Mouse (Mus musculus) CH12.LX (cell line): ENCODE data around the gene Tmem238l. TPM values are rescaled to one million over a fixed set of nuclear protein-coding genes. Genes with fewer than 3 reads are reported as not detected.

Source experiments
- DNase-seq: peaks from one replicate; pipeline ENCODE4 v3.0.0-alpha.2; 2013; ENCODE audit errors: extremely low read depth
- H3K27ac ChIP-seq: 2 replicates; pipeline ENCODE4 v1.5.1; 2012; ENCODE audit warnings: low read depth, mild to moderate bottlenecking, control low read depth, moderate library complexity; ENCODE audit not compliant: insufficient read depth
- H3K27me3 ChIP-seq: replicated peaks from 2 replicates; pipeline ENCODE3; 2012; ENCODE audit warnings: inconsistent platforms
- H3K36me3 ChIP-seq, 2 experiments: replicated peaks in 1 of 2; 2 replicates each; pipeline versions ENCODE3 to v1.6.1; 2012; ENCODE audit warnings: inconsistent platforms in 1 of 2, low read length in 1 of 2, mild to moderate bottlenecking in 1 of 2, mixed read lengths in 1 of 2, moderate library complexity in 1 of 2; ENCODE audit not compliant: control insufficient read depth in 1 of 2, insufficient read depth in 1 of 2
- H3K4me1 ChIP-seq, 2 experiments: 2 replicates each; pipeline ENCODE4 v1.6.1; 2012; ENCODE audit warnings: inconsistent platforms in 1 of 2, moderate library complexity in 1 of 2; ENCODE audit not compliant: insufficient read depth in 2 of 2, control insufficient read depth in 1 of 2
- H3K4me2 ChIP-seq: 2 replicates; pipeline ENCODE4 v1.6.1; 2012; ENCODE audit warnings: low read depth, mild to moderate bottlenecking, control low read depth; ENCODE audit not compliant: poor library complexity, insufficient read depth, severe bottlenecking
- H3K4me3 ChIP-seq, 3 experiments: fragments of 150-350 bp in 1 of 3; sonication (generic) in 1 of 3; replicated peaks in 1 of 3; 2 replicates each; pipeline versions ENCODE3 to v1.5.1; 2011 to 2012; ENCODE audit warnings: low read depth in 2 of 3, low read length in 2 of 3, mild to moderate bottlenecking in 2 of 3, moderate library complexity in 2 of 3, control low read depth in 1 of 3, improper control_type of control experiment in 1 of 3, inconsistent platforms in 1 of 3, mixed read lengths in 1 of 3; ENCODE audit not compliant: poor library complexity in 1 of 3
- H3K79me2 ChIP-seq: replicated peaks from 2 replicates; pipeline ENCODE4 v1.6.1; 2012; ENCODE audit warnings: mild to moderate bottlenecking, moderate library complexity; ENCODE audit not compliant: control insufficient read depth, poor library complexity, insufficient read depth, severe bottlenecking; ENCODE audit errors: extremely low read depth
- H3K9ac ChIP-seq: 2 replicates; pipeline ENCODE4 v1.6.1; 2012; ENCODE audit warnings: low read depth, mild to moderate bottlenecking, control low read depth, moderate library complexity; ENCODE audit not compliant: insufficient read depth
- H3K9me3 ChIP-seq: replicated peaks from 2 replicates; pipeline ENCODE3; 2012; ENCODE audit warnings: low read length, inconsistent platforms, mixed read lengths
- BHLHE40 ChIP-seq: IDR thresholded peaks from 2 replicates; pipeline ENCODE4 v1.6.1; 2011; ENCODE audit warnings: mild to moderate bottlenecking, low read depth, low read length, improper control_type of control experiment
- CHD2 ChIP-seq: IDR thresholded peaks from 2 replicates; pipeline ENCODE4 v1.6.1; 2011; ENCODE audit warnings: low read length, improper control_type of control experiment
- CTCF ChIP-seq, 2 experiments: IDR thresholded peaks in 1 of 2; conservative IDR thresholded peaks in 1 of 2; 2 replicates each; pipeline ENCODE4 v1.5.1; 2011 to 2012; ENCODE audit warnings: low read depth in 2 of 2, low read length in 2 of 2, improper control_type of control experiment in 1 of 2, inconsistent platforms in 1 of 2, mild to moderate bottlenecking in 1 of 2, moderate library complexity in 1 of 2
- E2F4 ChIP-seq: IDR thresholded peaks from 2 replicates; pipeline ENCODE4 v1.6.1; 2011; ENCODE audit warnings: low read depth, low read length, improper control_type of control experiment; ENCODE audit not compliant: insufficient replicate concordance
- ELF1 ChIP-seq: IDR thresholded peaks from 2 replicates; pipeline ENCODE4 v1.6.1; 2014; ENCODE audit warnings: low read depth, mild to moderate bottlenecking, inconsistent platforms, low read length, improper control_type of control experiment
- HCFC1 ChIP-seq: IDR thresholded peaks from 2 replicates; pipeline ENCODE4 v1.6.1; 2012; ENCODE audit warnings: low read depth, mild to moderate bottlenecking, inconsistent platforms, low read length, improper control_type of control experiment
- IRF4 ChIP-seq: IDR thresholded peaks from 2 replicates; pipeline ENCODE4 v1.6.1; 2014; ENCODE audit warnings: low read depth, mild to moderate bottlenecking, inconsistent platforms, low read length, improper control_type of control experiment
- MAZ ChIP-seq: IDR thresholded peaks from 2 replicates; pipeline ENCODE4 v1.6.1; 2012; ENCODE audit warnings: low read depth, mild to moderate bottlenecking, inconsistent platforms, low read length, improper control_type of control experiment, moderate library complexity
- MEF2A ChIP-seq: IDR thresholded peaks from 2 replicates; pipeline ENCODE4 v1.6.1; 2014; ENCODE audit warnings: low read depth, mild to moderate bottlenecking, inconsistent platforms, low read length, improper control_type of control experiment, borderline replicate concordance
- MXI1 ChIP-seq: IDR thresholded peaks from 2 replicates; pipeline ENCODE4 v1.6.1; 2011; ENCODE audit warnings: mild to moderate bottlenecking, low read depth, low read length, improper control_type of control experiment
- MYC ChIP-seq: IDR thresholded peaks from 2 replicates; pipeline ENCODE4 v1.6.1; 2011; ENCODE audit warnings: low read depth, mild to moderate bottlenecking, improper control_type of control experiment, low read length
- NELFE ChIP-seq: IDR thresholded peaks from 2 replicates; pipeline ENCODE4 v1.6.1; 2011; ENCODE audit warnings: low read depth, low read length, improper control_type of control experiment
- PAX5 ChIP-seq: IDR thresholded peaks from 2 replicates; pipeline ENCODE4 v1.6.1; 2012; ENCODE audit warnings: low read length, inconsistent platforms, mixed read lengths
- POLR2AphosphoS2 ChIP-seq: IDR thresholded peaks from 2 replicates; pipeline ENCODE4 v1.6.1; 2011; ENCODE audit warnings: low read depth, low read length, improper control_type of control experiment
- RAD21 ChIP-seq: IDR thresholded peaks from 2 replicates; pipeline ENCODE4 v1.6.1; 2011; ENCODE audit warnings: low read depth, mild to moderate bottlenecking, low read length, improper control_type of control experiment, moderate library complexity
- SIN3A ChIP-seq: IDR thresholded peaks from 2 replicates; pipeline ENCODE4 v1.6.1; 2012; ENCODE audit warnings: low read length, improper control_type of control experiment, inconsistent platforms
- SMC3 ChIP-seq: IDR thresholded peaks from 2 replicates; pipeline ENCODE4 v1.6.1; 2011; ENCODE audit warnings: low read depth, low read length, improper control_type of control experiment
- TCF12 ChIP-seq: IDR thresholded peaks from 2 replicates; pipeline ENCODE4 v1.6.1; 2014; ENCODE audit warnings: low read depth, mild to moderate bottlenecking, inconsistent platforms, low read length, improper control_type of control experiment
- USF1 ChIP-seq: IDR thresholded peaks from 2 replicates; pipeline ENCODE4 v1.6.1; 2014; ENCODE audit warnings: low read depth, mild to moderate bottlenecking, inconsistent platforms, low read length, improper control_type of control experiment
- USF2 ChIP-seq: conservative IDR thresholded peaks from 2 replicates; pipeline ENCODE4 v1.6.1; 2011; ENCODE audit warnings: low read depth, low read length, improper control_type of control experiment
- ZC3H11A ChIP-seq: IDR thresholded peaks from 2 replicates; pipeline ENCODE4 v1.6.1; 2012; ENCODE audit warnings: low read depth, mild to moderate bottlenecking, inconsistent platforms, low read length, improper control_type of control experiment
- ZNF384 ChIP-seq: IDR thresholded peaks from 2 replicates; pipeline ENCODE4 v1.6.1; 2012; ENCODE audit warnings: low read depth, low read length, improper control_type of control experiment, inconsistent platforms
- dilution Hi-C: fragments of 300-500 bp; cut with MboI; formaldehyde crosslinking; loops from 2 replicates; pipeline ENCODE4 v1.14.3; 2020; ENCODE audit warnings: low sequenced_read_pairs; ENCODE audit not compliant: extremely low pct_unique_long_range_greater_than_20kb, extremely low pct_ligation_motif_present
- in situ Hi-C: fragments of 300-500 bp; cut with MboI; formaldehyde crosslinking; loops from 3 replicates; pipeline ENCODE4 v1.14.3; 2019; ENCODE audit warnings: low sequenced_read_pairs, low pct_ligation_motif_present, low pct_unique_long_range_greater_than_20kb, mixed read lengths
- polyA plus RNA-seq: library from polyadenylated mRNA; unstranded; fragments of >175 nt; gene quantifications from 2 replicates; pipeline ENCODE4 v1.2.1, GENCODE M21; 2012; ENCODE audit warnings: low read depth; ENCODE audit not compliant: insufficient read length
- total RNA-seq, 2 experiments: library from RNA; depleted of rRNA; stranded (reverse); fragments of 300-350 nt in 1 of 2; fragments of >200 nt in 1 of 2; gene quantifications; 2 replicates each; pipeline ENCODE4 v1.2.3; 2012 to 2014

Gene Tmem238l
- total and polyA plus RNA-seq, 3 experiments: not detected

GRCm38 (mm10) chr11:66984165-66985135 lies 28.0 kb downstream of the Tmem238l start:
- Histone ChIP-seq H3K27ac (no peak overlapping the region), H3K4me3 (peak overlapping the region; percentile 52 to 54 (median 53)), H3K9ac (peak overlapping the region; percentile 73), H3K27me3 (peaks cover 68% of the 10 kb centered on the region), H3K9me3 (no peaks in the 10 kb centered on the region), H3K79me2 (no peaks in the 10 kb centered on the region), H3K4me1 (peaks cover 9 to 25% of the 10 kb centered on the region in 2 experiments; a peak in 3 of 4 replicates), H3K4me2 (peak overlapping the region; percentile 97), H3K36me3 (no peaks in the 10 kb centered on the region)
- dilution Hi-C loops: no loop called here
- DNase-seq: peak; percentile 86
- TF ChIP-seq IRF4 (peak; percentile 39; the same call in 1 of the 2 replicates), CTCF (conservative IDR thresholded peaks at IDR 0.05 in 1 of 2, IDR thresholded peaks at IDR 0.05 in 1 of 2; ENCODE audit: low read depth in 2 of 2, low read length in 2 of 2) (peak; percentile 66 to 99), PAX5 (no peak), BHLHE40 (peak; percentile 56), MYC (no peak), ELF1 (0 out of 2 replicates have a peak, but pooled peaks have one; percentile 13), MEF2A (peak; percentile 60), NELFE (peak; percentile 46; the same call in 1 of the 2 replicates), POLR2AphosphoS2 (no peak), RAD21 (peak; percentile 93), USF2 (no peak), SIN3A (peak; percentile 66; the same call in 1 of the 2 replicates), MXI1 (peak; percentile 73; the same call in 1 of the 2 replicates), SMC3 (peak; percentile 95), MAZ (peak; percentile 88), ZC3H11A (peak; percentile 52; the same call in 1 of the 2 replicates), USF1 (no peak), TCF12 (peak; percentile 42), ZNF384 (no peak), CHD2 (0 out of 2 replicates have a peak, but pooled peaks have one; percentile 21), E2F4 (no peak), HCFC1 (peak; percentile 27; the same call in 1 of the 2 replicates)
- in situ Hi-C loops: loop anchor here (5.0 kb wide), 1 partner anchor 62 kb away; no protein-coding TSS in a partner anchor
